Mouse (Mus musculus) CH12.LX (cell line): ENCODE measurements at regions not wholly inside any gene's neighbourhood (a gene's known extent, or its start where the extent isn't known, plus 50 kb on each side); places are given as distances from the start of the nearest gene placed in this dataset.

Source experiments
- DNase-seq: peaks from one replicate; pipeline ENCODE4 v3.0.0-alpha.2; 2013; ENCODE audit errors: extremely low read depth
- H3K27ac ChIP-seq: 2 replicates; pipeline ENCODE4 v1.5.1; 2012; ENCODE audit warnings: low read depth, mild to moderate bottlenecking, control low read depth, moderate library complexity; ENCODE audit not compliant: insufficient read depth
- H3K27me3 ChIP-seq: replicated peaks from 2 replicates; pipeline ENCODE3; 2012; ENCODE audit warnings: inconsistent platforms
- H3K36me3 ChIP-seq, 2 experiments: replicated peaks in 1 of 2; 2 replicates each; pipeline versions ENCODE3 to v1.6.1; 2012; ENCODE audit warnings: inconsistent platforms in 1 of 2, low read length in 1 of 2, mild to moderate bottlenecking in 1 of 2, mixed read lengths in 1 of 2, moderate library complexity in 1 of 2; ENCODE audit not compliant: control insufficient read depth in 1 of 2, insufficient read depth in 1 of 2
- H3K4me1 ChIP-seq, 2 experiments: 2 replicates each; pipeline ENCODE4 v1.6.1; 2012; ENCODE audit warnings: inconsistent platforms in 1 of 2, moderate library complexity in 1 of 2; ENCODE audit not compliant: insufficient read depth in 2 of 2, control insufficient read depth in 1 of 2
- H3K4me2 ChIP-seq: 2 replicates; pipeline ENCODE4 v1.6.1; 2012; ENCODE audit warnings: low read depth, mild to moderate bottlenecking, control low read depth; ENCODE audit not compliant: poor library complexity, insufficient read depth, severe bottlenecking
- H3K4me3 ChIP-seq, 3 experiments: fragments of 150-350 bp in 1 of 3; sonication (generic) in 1 of 3; replicated peaks in 1 of 3; 2 replicates each; pipeline versions ENCODE3 to v1.5.1; 2011 to 2012; ENCODE audit warnings: low read depth in 2 of 3, low read length in 2 of 3, mild to moderate bottlenecking in 2 of 3, moderate library complexity in 2 of 3, control low read depth in 1 of 3, improper control_type of control experiment in 1 of 3, inconsistent platforms in 1 of 3, mixed read lengths in 1 of 3; ENCODE audit not compliant: poor library complexity in 1 of 3
- H3K79me2 ChIP-seq: replicated peaks from 2 replicates; pipeline ENCODE4 v1.6.1; 2012; ENCODE audit warnings: mild to moderate bottlenecking, moderate library complexity; ENCODE audit not compliant: control insufficient read depth, poor library complexity, insufficient read depth, severe bottlenecking; ENCODE audit errors: extremely low read depth
- H3K9ac ChIP-seq: 2 replicates; pipeline ENCODE4 v1.6.1; 2012; ENCODE audit warnings: low read depth, mild to moderate bottlenecking, control low read depth, moderate library complexity; ENCODE audit not compliant: insufficient read depth
- H3K9me3 ChIP-seq: replicated peaks from 2 replicates; pipeline ENCODE3; 2012; ENCODE audit warnings: low read length, inconsistent platforms, mixed read lengths
- CHD1 ChIP-seq: IDR thresholded peaks from 2 replicates; pipeline ENCODE4 v1.6.1; 2012; ENCODE audit warnings: low read depth, low read length, improper control_type of control experiment, inconsistent platforms
- CTCF ChIP-seq, 2 experiments: IDR thresholded peaks in 1 of 2; conservative IDR thresholded peaks in 1 of 2; 2 replicates each; pipeline ENCODE4 v1.5.1; 2011 to 2012; ENCODE audit warnings: low read depth in 2 of 2, low read length in 2 of 2, improper control_type of control experiment in 1 of 2, inconsistent platforms in 1 of 2, mild to moderate bottlenecking in 1 of 2, moderate library complexity in 1 of 2
- ELF1 ChIP-seq: IDR thresholded peaks from 2 replicates; pipeline ENCODE4 v1.6.1; 2014; ENCODE audit warnings: low read depth, mild to moderate bottlenecking, inconsistent platforms, low read length, improper control_type of control experiment
- EP300 ChIP-seq: IDR thresholded peaks from 2 replicates; pipeline ENCODE4 v1.6.1; 2011; ENCODE audit warnings: low read length, improper control_type of control experiment
- GABPA ChIP-seq: IDR thresholded peaks from 2 replicates; pipeline ENCODE4 v1.6.1; 2012; ENCODE audit warnings: low read depth, low read length, improper control_type of control experiment, inconsistent platforms; ENCODE audit not compliant: insufficient replicate concordance
- HCFC1 ChIP-seq: IDR thresholded peaks from 2 replicates; pipeline ENCODE4 v1.6.1; 2012; ENCODE audit warnings: low read depth, mild to moderate bottlenecking, inconsistent platforms, low read length, improper control_type of control experiment
- IRF4 ChIP-seq: IDR thresholded peaks from 2 replicates; pipeline ENCODE4 v1.6.1; 2014; ENCODE audit warnings: low read depth, mild to moderate bottlenecking, inconsistent platforms, low read length, improper control_type of control experiment
- JUN ChIP-seq: IDR thresholded peaks from 2 replicates; pipeline ENCODE4 v1.6.1; 2011; ENCODE audit warnings: low read depth, mild to moderate bottlenecking, low read length, improper control_type of control experiment, moderate library complexity; ENCODE audit not compliant: insufficient read depth
- MAX ChIP-seq: IDR thresholded peaks from 2 replicates; pipeline ENCODE4 v1.6.1; 2011; ENCODE audit warnings: low read length, improper control_type of control experiment
- MAZ ChIP-seq: IDR thresholded peaks from 2 replicates; pipeline ENCODE4 v1.6.1; 2012; ENCODE audit warnings: low read depth, mild to moderate bottlenecking, inconsistent platforms, low read length, improper control_type of control experiment, moderate library complexity
- MXI1 ChIP-seq: IDR thresholded peaks from 2 replicates; pipeline ENCODE4 v1.6.1; 2011; ENCODE audit warnings: mild to moderate bottlenecking, low read depth, low read length, improper control_type of control experiment
- MYC ChIP-seq: IDR thresholded peaks from 2 replicates; pipeline ENCODE4 v1.6.1; 2011; ENCODE audit warnings: low read depth, mild to moderate bottlenecking, improper control_type of control experiment, low read length
- NRF1 ChIP-seq: IDR thresholded peaks from 2 replicates; pipeline ENCODE4 v1.6.1; 2014; ENCODE audit warnings: low read depth, mild to moderate bottlenecking, inconsistent platforms, low read length, improper control_type of control experiment, moderate library complexity
- PAX5 ChIP-seq: IDR thresholded peaks from 2 replicates; pipeline ENCODE4 v1.6.1; 2012; ENCODE audit warnings: low read length, inconsistent platforms, mixed read lengths
- POLR2A ChIP-seq: IDR thresholded peaks from 2 replicates; pipeline ENCODE4 v1.6.1; 2011; ENCODE audit warnings: low read depth, mild to moderate bottlenecking, improper control_type of control experiment, low read length
- POLR2AphosphoS2 ChIP-seq: IDR thresholded peaks from 2 replicates; pipeline ENCODE4 v1.6.1; 2011; ENCODE audit warnings: low read depth, low read length, improper control_type of control experiment
- RCOR1 ChIP-seq: conservative IDR thresholded peaks from 2 replicates; pipeline ENCODE4 v1.6.1; 2012; ENCODE audit warnings: low read depth, mild to moderate bottlenecking, inconsistent platforms, low read length, improper control_type of control experiment
- SIN3A ChIP-seq: IDR thresholded peaks from 2 replicates; pipeline ENCODE4 v1.6.1; 2012; ENCODE audit warnings: low read length, improper control_type of control experiment, inconsistent platforms
- SMC3 ChIP-seq: IDR thresholded peaks from 2 replicates; pipeline ENCODE4 v1.6.1; 2011; ENCODE audit warnings: low read depth, low read length, improper control_type of control experiment
- TBP ChIP-seq: conservative IDR thresholded peaks from 2 replicates; pipeline ENCODE4 v1.6.1; 2011; ENCODE audit warnings: low read depth, low read length, improper control_type of control experiment
- TCF12 ChIP-seq: IDR thresholded peaks from 2 replicates; pipeline ENCODE4 v1.6.1; 2014; ENCODE audit warnings: low read depth, mild to moderate bottlenecking, inconsistent platforms, low read length, improper control_type of control experiment
- UBTF ChIP-seq: IDR thresholded peaks from 2 replicates; pipeline ENCODE4 v1.6.1; 2012; ENCODE audit warnings: low read depth, mild to moderate bottlenecking, inconsistent platforms, low read length, improper control_type of control experiment, moderate library complexity
- ZC3H11A ChIP-seq: IDR thresholded peaks from 2 replicates; pipeline ENCODE4 v1.6.1; 2012; ENCODE audit warnings: low read depth, mild to moderate bottlenecking, inconsistent platforms, low read length, improper control_type of control experiment
- ZKSCAN1 ChIP-seq: IDR thresholded peaks from 2 replicates; pipeline ENCODE4 v1.6.1; 2012; ENCODE audit warnings: low read depth, inconsistent platforms, low read length, improper control_type of control experiment, borderline replicate concordance
- ZNF384 ChIP-seq: IDR thresholded peaks from 2 replicates; pipeline ENCODE4 v1.6.1; 2012; ENCODE audit warnings: low read depth, low read length, improper control_type of control experiment, inconsistent platforms
- dilution Hi-C: fragments of 300-500 bp; cut with MboI; formaldehyde crosslinking; loops from 2 replicates; pipeline ENCODE4 v1.14.3; 2020; ENCODE audit warnings: low sequenced_read_pairs; ENCODE audit not compliant: extremely low pct_unique_long_range_greater_than_20kb, extremely low pct_ligation_motif_present
- in situ Hi-C: fragments of 300-500 bp; cut with MboI; formaldehyde crosslinking; loops from 3 replicates; pipeline ENCODE4 v1.14.3; 2019; ENCODE audit warnings: low sequenced_read_pairs, low pct_ligation_motif_present, low pct_unique_long_range_greater_than_20kb, mixed read lengths

- no peaks in the 10 kb centered on the region for H3K79me2 ChIP-seq
- H3K4me2 ChIP-seq: no peak overlapping the region
- H3K27me3 ChIP-seq: no peaks in the 10 kb centered on the region
- no peaks in the 10 kb centered on the region for H3K4me1 ChIP-seq
- TF ChIP-seq TBP: no peak
- TF ChIP-seq ZC3H11A: no peak
- no peak for TF ChIP-seq ELF1
- no peak for TF ChIP-seq RCOR1
- no peak for TF ChIP-seq SMC3
- TF ChIP-seq JUN: no peak
- no peak for TF ChIP-seq CHD1
- no peak for TF ChIP-seq MXI1
- TF ChIP-seq EP300: no peak
- TF ChIP-seq ZNF384: no peak
- no peak for TF ChIP-seq SIN3A
- no peak for TF ChIP-seq MAZ
- no peak for TF ChIP-seq POLR2A
- no peak for TF ChIP-seq NRF1
- TF ChIP-seq POLR2AphosphoS2: no peak
- TF ChIP-seq TCF12: no peak
- no peak for TF ChIP-seq MYC
- no peak for TF ChIP-seq GABPA
- TF ChIP-seq HCFC1: no peak
- TF ChIP-seq ZKSCAN1: no peak
- H3K36me3 ChIP-seq: no peaks in the 10 kb centered on the region
- no peak overlapping the region for H3K4me3 ChIP-seq
- H3K27ac ChIP-seq: no peak overlapping the region
- DNase-seq: no peak
- H3K9ac ChIP-seq: no peak overlapping the region
- in situ Hi-C loops (no loop called here), dilution Hi-C loops (no loop called here)
- peaks cover 15% of the 10 kb centered on the region for H3K9me3 ChIP-seq
Observed at GRCm38 (mm10) chr16:77359190-77359589, 242.7 kb downstream of the Gm11146 start.

GRCm38 (mm10) chr16:77355260-77355659 is 246.6 kb downstream of the Gm11146 start:
- dilution Hi-C loops (no loop called here), in situ Hi-C loops (no loop called here)

More at GRCm38 (mm10) chr16:77355260-77355659, 246.6 kb downstream of the Gm11146 start:
- no peak for DNase-seq
- Histone ChIP-seq H3K4me1 (no peaks in the 10 kb centered on the region), H3K9me3 (peaks cover 18% of the 10 kb centered on the region), H3K4me2 (no peak overlapping the region), H3K4me3 (no peak overlapping the region), H3K79me2 (no peaks in the 10 kb centered on the region), H3K36me3 (no peaks in the 10 kb centered on the region), H3K27ac (no peak overlapping the region), H3K27me3 (no peaks in the 10 kb centered on the region), H3K9ac (no peak overlapping the region)
- TF ChIP-seq UBTF (no peak), IRF4 (no peak), CTCF (conservative IDR thresholded peaks at IDR 0.05 in 1 of 2, IDR thresholded peaks at IDR 0.05 in 1 of 2; ENCODE audit: low read depth in 2 of 2, low read length in 2 of 2) (no peak), NRF1 (no peak), MAX (no peak), ZC3H11A (no peak), PAX5 (no peak), GABPA (no peak), EP300 (no peak)
